In the genomic region with DNA sequence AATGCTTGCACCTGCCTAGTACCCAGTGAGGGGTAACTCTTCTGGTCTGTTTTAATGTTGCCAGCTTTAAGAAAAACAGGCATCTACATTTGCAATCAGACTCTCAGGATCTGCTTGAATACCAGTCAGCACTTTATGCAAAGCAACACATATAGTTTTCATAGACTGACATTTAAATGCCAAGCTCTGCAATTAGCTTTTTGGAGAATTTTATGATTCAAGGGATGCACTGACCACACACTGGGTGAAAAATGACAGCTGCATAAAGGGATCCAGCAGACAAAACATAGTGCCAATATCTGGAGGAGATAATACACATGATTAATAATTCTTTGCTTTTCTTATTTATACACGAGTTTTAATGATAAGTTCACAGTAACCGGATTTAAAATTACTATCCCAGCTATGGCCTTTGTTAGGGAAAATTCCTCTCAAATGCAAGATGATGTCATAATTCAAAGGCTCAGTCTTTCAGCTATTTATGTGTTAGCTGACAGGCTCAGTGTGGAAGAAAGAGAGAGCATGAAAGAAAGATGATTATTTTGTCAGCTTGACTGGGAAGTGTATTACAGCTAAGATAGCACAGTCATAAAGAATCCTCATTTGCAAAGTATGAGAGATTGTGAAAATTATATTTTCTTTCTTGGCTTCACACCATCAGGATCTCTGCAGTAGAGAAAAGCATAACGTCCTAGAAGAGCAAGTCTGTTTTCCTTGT, we compare ENCODE assay signal across 22 mouse cellular contexts.
A peak's percentile ranks its signal among the peaks of the same experiment; 100 is the strongest.
DNase-seq lines count a peak whose midpoint lies in the region; ATAC-seq lines count a peak whose summit lies in the region.
"Had no signal": no experiment of that assay in that cellular context is flagged by ENCODE, and none has a peak within 500 bp of the region (broad histone marks: within the 10 kb centered on the region; RNA-seq: fewer than 3 reads in every experiment).

No protein-coding gene starts in this region.

- H3K4me1 ChIP-seq in hindbrain, embryonic 13.5 days (replicated peaks) = no peaks in the 10 kb centered on the region
- H3K4me1 ChIP-seq in hindbrain, embryonic 12.5 days = no peaks in the 10 kb centered on the region
- no peaks in the 10 kb centered on the region for H3K4me1 ChIP-seq in midbrain, embryonic 14.5 days (ENCODE audit: control insufficient read depth, insufficient read depth, low read length)
- no peaks in the 10 kb centered on the region for H3K4me1 ChIP-seq in midbrain, embryonic 13.5 days (replicated peaks)
- no peaks in the 10 kb centered on the region for H3K4me1 ChIP-seq in hindbrain, embryonic 16.5 days (ENCODE audit: control insufficient read depth, insufficient read depth, low read depth, low read length)
- H3K4me1 ChIP-seq: heart, embryonic 12.5 days; kidney, embryonic 15.5 days; neural tube, embryonic 13.5 days had no signal

- H3K36me3 ChIP-seq in hindbrain, embryonic 13.5 days = no peaks in the 10 kb centered on the region
- no peaks in the 10 kb centered on the region for H3K36me3 ChIP-seq in hindbrain, embryonic 12.5 days
- no peaks in the 10 kb centered on the region for H3K36me3 ChIP-seq in midbrain, embryonic 14.5 days (ENCODE audit: control insufficient read depth, insufficient read depth, low read length)
- H3K36me3 ChIP-seq in midbrain, embryonic 13.5 days = no peaks in the 10 kb centered on the region
- H3K36me3 ChIP-seq in hindbrain, embryonic 16.5 days (ENCODE audit: control insufficient read depth, insufficient read depth, low read length) = no peaks in the 10 kb centered on the region
- H3K36me3 ChIP-seq: heart, embryonic 12.5 days; kidney, embryonic 15.5 days; neural tube, embryonic 13.5 days had no signal

- 63% methylated on average over 3 of the region's 3 CpGs for WGBS in hindbrain, embryonic 13.5 days
- 70% methylated on average over 3 of the region's 3 CpGs for WGBS in hindbrain, embryonic 12.5 days
- WGBS in midbrain, embryonic 14.5 days = 65% methylated on average over 3 of the region's 3 CpGs
- WGBS in midbrain, embryonic 13.5 days = 61% methylated on average over 3 of the region's 3 CpGs
- WGBS in hindbrain, embryonic 16.5 days = 62% methylated on average over 3 of the region's 3 CpGs

- H3K9ac ChIP-seq in hindbrain, embryonic 13.5 days = no peak overlapping the region
- no peak overlapping the region for H3K9ac ChIP-seq in hindbrain, embryonic 12.5 days
- no peak overlapping the region for H3K9ac ChIP-seq in midbrain, embryonic 14.5 days (replicated peaks; ENCODE audit: low read length)
- H3K9ac ChIP-seq in midbrain, embryonic 13.5 days (replicated peaks) = no peak overlapping the region
- H3K9ac ChIP-seq in hindbrain, embryonic 16.5 days (ENCODE audit: low read depth, low read length) = no peak overlapping the region
- H3K9ac ChIP-seq: heart, embryonic 12.5 days; kidney, embryonic 15.5 days; neural tube, embryonic 13.5 days had no signal

- no peaks in the 10 kb centered on the region for H3K9me3 ChIP-seq in hindbrain, embryonic 13.5 days
- no peaks in the 10 kb centered on the region for H3K9me3 ChIP-seq in hindbrain, embryonic 12.5 days (replicated peaks)
- H3K9me3 ChIP-seq in midbrain, embryonic 14.5 days (ENCODE audit: control insufficient read depth, low read length) = no peaks in the 10 kb centered on the region
- H3K9me3 ChIP-seq in midbrain, embryonic 13.5 days = no peaks in the 10 kb centered on the region
- H3K9me3 ChIP-seq in hindbrain, embryonic 16.5 days (ENCODE audit: control insufficient read depth, low read length) = no peaks in the 10 kb centered on the region
- H3K9me3 ChIP-seq: heart, embryonic 12.5 days; kidney, embryonic 15.5 days; neural tube, embryonic 13.5 days had no signal

- peak; percentile 6 for DNase-seq in midbrain, embryonic 14.5 days
- DNase-seq in brain, embryonic 18.5 days (ENCODE audit: low read depth, low spot score) = peak; percentile 26
- no peak for DNase-seq in B cell, adult 2 months
- no peak for DNase-seq in gastrocnemius, postnatal 36 days
- DNase-seq: adrenal gland, postnatal 10 days; cerebellum, adult 11 months; cerebellum, postnatal 10 days; gastrocnemius, postnatal 10 days; heart, adult 18-20 months; heart, postnatal 10 days; kidney, adult 11 months; layer of hippocampus, adult 9-11 months; lung, postnatal 4 days; thymus, postnatal 25 days had no signal

- H3K27me3 ChIP-seq in hindbrain, embryonic 13.5 days = no peaks in the 10 kb centered on the region
- H3K27me3 ChIP-seq in hindbrain, embryonic 12.5 days = no peaks in the 10 kb centered on the region
- H3K27me3 ChIP-seq in midbrain, embryonic 14.5 days (ENCODE audit: control insufficient read depth, insufficient read depth, low read length) = no peaks in the 10 kb centered on the region
- no peaks in the 10 kb centered on the region for H3K27me3 ChIP-seq in midbrain, embryonic 13.5 days
- H3K27me3 ChIP-seq in hindbrain, embryonic 16.5 days (replicated peaks; ENCODE audit: control insufficient read depth, insufficient read depth, low read length) = no peaks in the 10 kb centered on the region
- H3K27me3 ChIP-seq: heart, embryonic 12.5 days; kidney, embryonic 15.5 days; neural tube, embryonic 13.5 days had no signal

- ATAC-seq in hindbrain, embryonic 13.5 days (ENCODE audit: low FRiP score) = 0 out of 2 replicates have a peak, but pooled peaks have one; percentile 32
- no peak for ATAC-seq in hindbrain, embryonic 12.5 days (ENCODE audit: low FRiP score)
- no peak for ATAC-seq in midbrain, embryonic 14.5 days (ENCODE audit: low FRiP score, low TSS enrichment)
- no peak for ATAC-seq in midbrain, embryonic 13.5 days
- ATAC-seq in hindbrain, embryonic 16.5 days = 0 out of 2 replicates have a peak, but pooled peaks have one; percentile 37
- ATAC-seq: activated CD4-positive, CD25-positive, alpha-beta regulatory T cell, adult 4 months had no signal

- no peak overlapping the region for H3K4me2 ChIP-seq in hindbrain, embryonic 13.5 days
- no peak overlapping the region for H3K4me2 ChIP-seq in hindbrain, embryonic 12.5 days (replicated peaks)
- no peak overlapping the region for H3K4me2 ChIP-seq in midbrain, embryonic 14.5 days (ENCODE audit: low read length)
- no peak overlapping the region for H3K4me2 ChIP-seq in midbrain, embryonic 13.5 days (replicated peaks)
- H3K4me2 ChIP-seq in hindbrain, embryonic 16.5 days (ENCODE audit: low read length) = no peak overlapping the region
- H3K4me2 ChIP-seq: heart, embryonic 12.5 days; kidney, embryonic 15.5 days; neural tube, embryonic 13.5 days had no signal

- H3K4me3 ChIP-seq in hindbrain, embryonic 13.5 days = no peak overlapping the region
- no peak overlapping the region for H3K4me3 ChIP-seq in hindbrain, embryonic 12.5 days
- H3K4me3 ChIP-seq in midbrain, embryonic 14.5 days (replicated peaks; ENCODE audit: low read depth, low read length) = no peak overlapping the region
- no peak overlapping the region for H3K4me3 ChIP-seq in midbrain, embryonic 13.5 days (replicated peaks)
- H3K4me3 ChIP-seq in hindbrain, embryonic 16.5 days (ENCODE audit: low read length) = no peak overlapping the region
- H3K4me3 ChIP-seq: heart, embryonic 12.5 days; kidney, embryonic 15.5 days; neural tube, embryonic 13.5 days had no signal

- intact Hi-C loops in gastrocnemius, postnatal 36 days (cut with DNase I) = no loop called here

- H3K27ac ChIP-seq in hindbrain, embryonic 13.5 days = no peak overlapping the region
- H3K27ac ChIP-seq in hindbrain, embryonic 12.5 days = no peak overlapping the region
- H3K27ac ChIP-seq in midbrain, embryonic 14.5 days (replicated peaks; ENCODE audit: low read depth, low read length) = no peak overlapping the region
- no peak overlapping the region for H3K27ac ChIP-seq in midbrain, embryonic 13.5 days
- no peak overlapping the region for H3K27ac ChIP-seq in hindbrain, embryonic 16.5 days (ENCODE audit: low read depth, low read length)
- H3K27ac ChIP-seq: kidney, embryonic 15.5 days; neural tube, embryonic 13.5 days had no signal

Comparison
In these comparisons a context has a peak if more than half of its experiments do, and no peak if none do; other contexts are left out.
1. ATAC-seq: peak in hindbrain, embryonic 13.5 days (single experiment) and hindbrain, embryonic 16.5 days (single experiment); none in hindbrain, embryonic 12.5 days (single experiment), midbrain, embryonic 14.5 days (single experiment) and midbrain, embryonic 13.5 days (single experiment).
2. DNase-seq: peak in midbrain, embryonic 14.5 days (single experiment) and brain, embryonic 18.5 days (single experiment); none in B cell, adult 2 months (0 of 2) and gastrocnemius, postnatal 36 days (0 of 2).